Mouse (Mus musculus): Measurements from ENCODE around the gene Bnc2.

- no peak for TF ChIP-seq GATA1 (IDR thresholded peaks at IDR 0.05; ENCODE audit: low read length)
- no peak for TF ChIP-seq TAL1 (IDR thresholded peaks at IDR 0.05; ENCODE audit: low read length)
These were observed 325.5 kb downstream of the Bnc2 start for GRCm38 (mm10) chr4:84349536-84349935.

Measured in erythroblast, embryonic 14.5 days (primary cell).